Mouse (Mus musculus) MEL (cell line): ENCODE data around the gene Nxt2. TPM values are rescaled to one million over a fixed set of nuclear protein-coding genes. Genes with fewer than 3 reads are reported as not detected.

ENCODE experiments used
- DNase-seq: peaks from one replicate; pipeline ENCODE4 v3.0.0; 2011; ENCODE audit warnings: low read depth, low spot score
- H3K27ac ChIP-seq: 2 replicates; pipeline ENCODE4 v1.5.1; 2012; ENCODE audit warnings: low read depth, mild to moderate bottlenecking, control low read depth, low read length, moderate library complexity; ENCODE audit not compliant: control insufficient read depth
- H3K27me3 ChIP-seq, 2 experiments: fragments of 150-350 bp in 1 of 2; sonication (generic) in 1 of 2; 2 replicates each; pipeline ENCODE4 v1.6.1; 2012; ENCODE audit warnings: low read length in 2 of 2, mild to moderate bottlenecking in 2 of 2, improper control_type of control experiment in 1 of 2, moderate library complexity in 1 of 2; ENCODE audit not compliant: insufficient read depth in 2 of 2, control insufficient read depth in 1 of 2
- H3K36me3 ChIP-seq, 2 experiments: 2 replicates each; pipeline ENCODE4 v1.6.1; 2012 to 2014; ENCODE audit warnings: low read length in 2 of 2, improper control_type of control experiment in 1 of 2, inconsistent platforms in 1 of 2, mild to moderate bottlenecking in 1 of 2; ENCODE audit not compliant: insufficient read depth in 2 of 2, control insufficient read depth in 1 of 2
- H3K4me1 ChIP-seq, 2 experiments: fragments of 150-350 bp in 1 of 2; sonication (generic) in 1 of 2; 2 replicates each; pipeline ENCODE4 v1.6.1; 2012; ENCODE audit warnings: low read length in 2 of 2, improper control_type of control experiment in 1 of 2, mild to moderate bottlenecking in 1 of 2; ENCODE audit not compliant: insufficient read depth in 2 of 2, control insufficient read depth in 1 of 2
- H3K4me3 ChIP-seq, 2 experiments: fragments of 150-350 bp in 1 of 2; sonication (generic) in 1 of 2; 2 replicates each; pipeline ENCODE4 v1.5.1; 2012; ENCODE audit warnings: low read depth in 2 of 2, low read length in 2 of 2, mild to moderate bottlenecking in 2 of 2, moderate library complexity in 2 of 2, control low read depth in 1 of 2, improper control_type of control experiment in 1 of 2; ENCODE audit not compliant: control insufficient read depth in 1 of 2, insufficient read depth in 1 of 2
- H3K79me2 ChIP-seq: 2 replicates; pipeline ENCODE4 v1.6.1; 2012; ENCODE audit warnings: mild to moderate bottlenecking, low read length, moderate library complexity; ENCODE audit not compliant: control insufficient read depth, poor library complexity, insufficient read depth
- H3K9ac ChIP-seq: 2 replicates; pipeline ENCODE4 v1.6.1; 2012; ENCODE audit warnings: low read depth, mild to moderate bottlenecking, control low read depth, low read length, moderate library complexity; ENCODE audit not compliant: control insufficient read depth, poor library complexity, severe bottlenecking
- H3K9me3 ChIP-seq: fragments of 150-350 bp; sonication (generic); replicated peaks from 2 replicates; pipeline ENCODE4 v1.6.1; 2012; ENCODE audit warnings: mild to moderate bottlenecking, low read length, improper control_type of control experiment, moderate library complexity; ENCODE audit not compliant: insufficient read depth
- ELF1 ChIP-seq: IDR thresholded peaks from 2 replicates; pipeline ENCODE4 v1.6.1; 2014; ENCODE audit warnings: low read depth, mild to moderate bottlenecking, inconsistent platforms, low read length, improper control_type of control experiment, moderate library complexity
- GATA1 ChIP-seq: IDR thresholded peaks from 2 replicates; pipeline ENCODE4 v1.6.1; 2011; ENCODE audit warnings: low read depth, low read length, improper control_type of control experiment
- HCFC1 ChIP-seq: IDR thresholded peaks from 2 replicates; pipeline ENCODE4 v1.6.1; 2012; ENCODE audit warnings: low read depth, mild to moderate bottlenecking, inconsistent platforms, low read length, improper control_type of control experiment, moderate library complexity
- KAT2A ChIP-seq: conservative IDR thresholded peaks from 2 replicates; pipeline ENCODE4 v1.6.1; 2012; ENCODE audit warnings: low read depth, low read length, improper control_type of control experiment, inconsistent platforms
- MAFK ChIP-seq: IDR thresholded peaks from 2 replicates; pipeline ENCODE4 v1.6.1; 2011; ENCODE audit warnings: low read depth, mild to moderate bottlenecking, low read length, improper control_type of control experiment, borderline replicate concordance
- MAZ ChIP-seq: IDR thresholded peaks from 2 replicates; pipeline ENCODE4 v1.6.1; 2012; ENCODE audit warnings: low read depth, mild to moderate bottlenecking, inconsistent platforms, low read length, improper control_type of control experiment
- MXI1 ChIP-seq: IDR thresholded peaks from 2 replicates; pipeline ENCODE4 v1.6.1; 2011; ENCODE audit warnings: mild to moderate bottlenecking, low read depth, low read length, improper control_type of control experiment
- MYB ChIP-seq: IDR thresholded peaks from 2 replicates; pipeline ENCODE4 v1.6.1; 2011; ENCODE audit warnings: mild to moderate bottlenecking, low read depth, low read length, improper control_type of control experiment
- MYC ChIP-seq: IDR thresholded peaks from 2 replicates; pipeline ENCODE4 v1.6.1; 2011; ENCODE audit warnings: low read depth, mild to moderate bottlenecking, low read length, improper control_type of control experiment, moderate library complexity
- NELFE ChIP-seq: IDR thresholded peaks from 2 replicates; pipeline ENCODE4 v1.6.1; 2011; ENCODE audit warnings: low read depth, low read length, improper control_type of control experiment
- NRF1 ChIP-seq: IDR thresholded peaks from 2 replicates; pipeline ENCODE4 v1.6.1; 2014; ENCODE audit warnings: low read depth, mild to moderate bottlenecking, inconsistent platforms, low read length, improper control_type of control experiment, moderate library complexity; ENCODE audit not compliant: poor library complexity, insufficient read depth, severe bottlenecking
- POLR2AphosphoS5 ChIP-seq: IDR thresholded peaks from 2 replicates; pipeline ENCODE4 v1.6.1; 2012; ENCODE audit warnings: low read depth, borderline replicate concordance, mild to moderate bottlenecking, inconsistent platforms, low read length, moderate library complexity, mixed read lengths
- RAD21 ChIP-seq: IDR thresholded peaks from 2 replicates; pipeline ENCODE4 v1.6.1; 2011; ENCODE audit warnings: mild to moderate bottlenecking, low read depth, low read length, improper control_type of control experiment
- SIN3A ChIP-seq: IDR thresholded peaks from 2 replicates; pipeline ENCODE4 v1.6.1; 2012; ENCODE audit warnings: low read length, improper control_type of control experiment, inconsistent platforms
- TAL1 ChIP-seq: IDR thresholded peaks from 2 replicates; pipeline ENCODE4 v1.6.1; 2012; ENCODE audit warnings: mild to moderate bottlenecking, inconsistent platforms, low read length, moderate library complexity, mixed read lengths
- TBP ChIP-seq: IDR thresholded peaks from 2 replicates; pipeline ENCODE4 v1.8.0; 2011; ENCODE audit warnings: low read depth, low read length, improper control_type of control experiment
- TCF12 ChIP-seq: IDR thresholded peaks from 2 replicates; pipeline ENCODE4 v1.6.1; 2014; ENCODE audit warnings: low read depth, mild to moderate bottlenecking, inconsistent platforms, low read length, improper control_type of control experiment, moderate library complexity
- ZC3H11A ChIP-seq: IDR thresholded peaks from 2 replicates; pipeline ENCODE4 v1.6.1; 2012; ENCODE audit warnings: low read depth, mild to moderate bottlenecking, inconsistent platforms, low read length, improper control_type of control experiment
- polyA plus RNA-seq, 2 experiments: library from polyadenylated mRNA; stranded (reverse) in 1 of 2; unstranded in 1 of 2; fragments of >175 nt in 1 of 2; fragments of >200 nt in 1 of 2; gene quantifications; 2 replicates each; pipeline versions ENCODE4 v1.2.1 to v1.2.4; 2012; ENCODE audit warnings: low replicate concordance in 2 of 2, low read depth in 1 of 2; ENCODE audit not compliant: insufficient read length in 2 of 2, insufficient read depth in 1 of 2, missing spikeins in 1 of 2
- total RNA-seq: library from RNA; depleted of rRNA; stranded (reverse); fragments of 300-350 nt; gene quantifications from 2 replicates; pipeline ENCODE4 v1.2.3, GENCODE M21; 2012

Gene Nxt2
- total and polyA plus RNA-seq, 3 experiments = 2.6 to 6.4 TPM; not detected in 1

- TF ChIP-seq TBP (peak; percentile 8; the same call in 1 of the 2 replicates), MYB (peak; percentile 72), TAL1 (no peak)
Observed at GRCm38 (mm10) chrX:142227398-142228054, 956 bp downstream of the Nxt2 start (continued).

DNA sequence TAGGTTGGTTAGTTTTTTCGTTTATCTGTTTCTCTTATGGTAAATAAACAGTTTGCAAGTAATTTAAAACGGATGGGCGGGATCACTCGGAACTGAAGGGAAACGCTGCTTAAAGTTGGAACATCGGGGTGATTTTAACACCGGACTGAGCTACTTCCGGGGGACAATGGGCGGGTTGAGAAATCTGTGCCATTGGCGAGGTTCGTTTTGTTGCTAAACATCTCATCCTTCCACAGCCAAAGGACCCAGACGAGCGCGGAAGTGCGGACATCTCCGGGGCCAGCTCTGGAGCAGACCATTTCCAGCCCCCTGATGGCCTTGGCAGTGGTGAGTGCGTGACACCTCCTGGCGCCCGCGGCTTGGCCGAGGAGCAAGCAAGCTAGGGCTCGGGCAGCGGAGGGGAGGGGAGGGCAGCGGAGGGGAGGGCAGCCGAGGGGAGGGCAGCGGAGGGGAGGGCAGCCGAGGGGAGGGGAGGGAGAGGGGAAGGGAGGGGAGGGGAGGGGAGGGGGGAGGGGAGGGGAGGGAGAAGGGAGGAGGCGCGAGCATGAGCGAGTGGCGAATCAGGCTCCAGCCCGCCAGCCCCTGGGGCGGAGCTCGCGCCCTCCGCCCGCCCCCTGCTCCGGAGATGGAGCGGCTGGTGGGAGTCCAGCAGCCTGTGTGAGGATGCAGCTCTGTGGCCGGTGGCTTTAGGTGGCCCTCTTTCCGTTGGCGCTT is 1.6 kb downstream of the Nxt2 start:
- H3K79me2 ChIP-seq = no peaks in the 10 kb centered on the region; the same call in 1 of the 2 replicates
- peak overlapping the region; percentile 83 to 86 for H3K4me3 ChIP-seq
- TF ChIP-seq KAT2A (peak; percentile 15; the same call in 1 of the 2 replicates), MAZ (peak; percentile 94), TBP (peak; percentile 56), MAFK (no peak), RAD21 (no peak), MXI1 (peak; percentile 2; the same call in 1 of the 2 replicates), NELFE (peak; percentile 39; the same call in 1 of the 2 replicates), SIN3A (peak; percentile 86), ZC3H11A (no peak), ELF1 (peak; percentile 71; the same call in 1 of the 2 replicates), GATA1 (peak; percentile 22; the same call in 1 of the 2 replicates), NRF1 (no peak), TCF12 (0 out of 2 replicates have a peak, but pooled peaks have one; percentile 35), HCFC1 (peak; percentile 87), POLR2AphosphoS5 (no peak), MYC (peak; percentile 58)
- H3K27ac ChIP-seq = peak overlapping the region; percentile 58
- peaks cover 3 to 5% of the 10 kb centered on the region in 2 experiments; a peak in 3 of 4 replicates for H3K4me1 ChIP-seq
- H3K36me3 ChIP-seq = peaks cover 0 to 8% of the 10 kb centered on the region in 2 experiments; a peak in 2 of 4 replicates
- H3K27me3 ChIP-seq = no peaks in the 10 kb centered on the region; a peak in 2 of 4 replicates
- no peaks in the 10 kb centered on the region for H3K9me3 ChIP-seq
- peak overlapping the region; percentile 68 for H3K9ac ChIP-seq
- DNase-seq = peak; percentile 96
